Mouse (Mus musculus) stomach, postnatal 0 days (tissue): ENCODE results near the gene Samd14. TPM values are rescaled to one million over a fixed set of nuclear protein-coding genes. Genes with fewer than 3 reads are reported as not detected.

Experiments used
- ATAC-seq: fragments of 200-750 bp; cut with Nextera tagmentation; 2 replicates; pipeline ENCODE4 v1.8.0; 2017; ENCODE audit not compliant: low FRiP score, low TSS enrichment
- DNase-seq: peaks from one replicate; pipeline ENCODE4 v3.0.0-alpha.2; 2016; ENCODE audit warnings: low spot score
- H3K27ac ChIP-seq: fragments of 300-500 bp; sonication (generic); replicated peaks from 2 replicates; pipeline ENCODE4 v1.5.1; 2014; ENCODE audit warnings: mild to moderate bottlenecking, control low read depth
- H3K27me3 ChIP-seq: fragments of 300-500 bp; sonication (generic); 2 replicates; pipeline ENCODE4 v1.6.1; 2014; ENCODE audit warnings: low read length; ENCODE audit not compliant: control insufficient read depth, insufficient read depth
- H3K36me3 ChIP-seq: fragments of 300-500 bp; sonication (generic); 2 replicates; pipeline ENCODE4 v1.6.1; 2014; ENCODE audit warnings: low read length, mixed read lengths; ENCODE audit not compliant: control insufficient read depth, insufficient read depth
- H3K4me1 ChIP-seq: fragments of 300-500 bp; sonication (generic); replicated peaks from 2 replicates; pipeline ENCODE4 v1.6.1; 2014; ENCODE audit warnings: antibody characterized with exemption; ENCODE audit not compliant: control insufficient read depth, insufficient read depth
- H3K4me2 ChIP-seq: fragments of 300-500 bp; sonication (generic); replicated peaks from 2 replicates; pipeline ENCODE4 v1.6.1; 2014; ENCODE audit warnings: low read depth, mild to moderate bottlenecking, control low read depth, moderate library complexity
- H3K4me3 ChIP-seq: fragments of 300-500 bp; sonication (generic); 2 replicates; pipeline ENCODE4 v1.5.1; 2014; ENCODE audit warnings: low read depth, low read length, control low read depth
- H3K9ac ChIP-seq: fragments of 300-500 bp; sonication (generic); 2 replicates; pipeline ENCODE4 v1.6.1; 2014; ENCODE audit warnings: mild to moderate bottlenecking, low read length, control low read depth, mixed read lengths
- H3K9me3 ChIP-seq: fragments of 300-500 bp; sonication (generic); 2 replicates; pipeline ENCODE4 v1.6.1; 2016; ENCODE audit warnings: low read length; ENCODE audit not compliant: control insufficient read depth
- CTCF ChIP-seq: IDR thresholded peaks from 2 replicates; pipeline ENCODE4 v1.5.1; 2016; ENCODE audit warnings: antibody characterized with exemption, low read depth, mild to moderate bottlenecking, moderate library complexity
- EP300 ChIP-seq: optimal IDR thresholded peaks from 2 replicates; pipeline ENCODE3; 2016; ENCODE audit warnings: antibody characterized with exemption
- WGBS: fragments of 180-500 bp; shearing (Covaris S2); extraction: QIAGEN DNeasy Blood & Tissue Kit; methylation state at CpG from one replicate; pipeline ENCODE4 v1.1.7; 2014; 5-methylcytosine and 5-hydroxymethylcytosine counted together
- polyA plus RNA-seq: library from polyadenylated mRNA; unstranded; fragments of >200 nt; fragmentation: Nextera tagmentation; extraction: Ambion mirVana; gene quantifications from 2 replicates; pipeline ENCODE4 v1.2.1, GENCODE M21; 2015

The Samd14 gene
- polyA plus RNA-seq, 1 experiment from 2014 or later, result 6.7 TPM

- H3K27me3 ChIP-seq, result no peaks in the 10 kb centered on the region
- H3K9me3 ChIP-seq, result no peaks in the 10 kb centered on the region
- H3K9ac ChIP-seq, result no peak overlapping the region
- 0% methylated on average over 20 of the region's 20 CpGs for WGBS
- DNase-seq, result peak; percentile 96
- H3K36me3 ChIP-seq, result no peaks in the 10 kb centered on the region
- ATAC-seq, result peak; percentile 90
- H3K4me1 ChIP-seq, result no peaks in the 10 kb centered on the region
- no peak overlapping the region for H3K4me3 ChIP-seq
- H3K4me2 ChIP-seq, result peak overlapping the region; percentile 45
- no peak overlapping the region for H3K27ac ChIP-seq
- TF ChIP-seq CTCF (peak; percentile 100), EP300 (no peak)
These were observed 30.7 kb upstream of the Samd14 start for GRCm38 (mm10) chr11:94978947-94979346.

DNA sequence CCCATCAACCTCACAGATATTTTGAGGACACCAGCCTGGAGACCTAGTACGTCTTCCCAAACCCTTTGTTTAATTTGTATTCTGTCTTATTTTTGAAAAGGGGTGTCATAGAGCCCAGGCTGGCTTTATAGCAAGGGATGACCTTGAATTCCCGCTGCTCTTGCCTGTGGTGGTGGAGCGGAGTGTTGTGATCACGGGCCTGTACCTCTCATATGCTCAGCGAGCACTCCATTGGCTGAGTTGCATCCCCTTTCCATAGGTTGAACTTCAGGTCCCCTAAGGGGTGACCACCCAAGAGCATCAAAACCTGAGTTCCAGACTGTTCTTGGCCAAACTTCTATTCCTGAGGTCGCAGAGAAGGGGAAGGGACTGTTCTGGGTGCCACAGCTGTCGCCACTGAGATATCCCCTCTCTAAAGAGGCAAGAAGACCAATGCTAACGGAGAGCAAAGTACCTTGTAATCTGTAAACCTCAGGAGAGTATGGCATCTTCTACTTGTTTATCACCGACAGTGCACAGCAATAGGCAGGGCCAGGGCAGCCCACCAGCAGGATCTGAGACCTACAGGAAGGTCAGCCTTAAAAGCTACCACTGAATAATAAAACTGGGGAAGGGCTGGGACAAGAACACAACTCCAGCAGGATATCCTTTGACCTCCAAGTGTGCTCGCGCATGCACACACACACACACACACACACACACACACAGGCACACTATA is 30.1 kb upstream of the Samd14 start:
- DNase-seq, result no peak
- no peaks in the 10 kb centered on the region for H3K4me1 ChIP-seq
- no peak for TF ChIP-seq CTCF
- TF ChIP-seq EP300, result no peak
- no peak overlapping the region for H3K9ac ChIP-seq
- H3K4me3 ChIP-seq, result no peak overlapping the region
- H3K9me3 ChIP-seq, result no peaks in the 10 kb centered on the region
- ATAC-seq, result no peak; the same call in 1 of the 2 replicates
- 79% methylated on average over 11 of the region's 11 CpGs for WGBS
- H3K27ac ChIP-seq, result no peak overlapping the region
- no peaks in the 10 kb centered on the region for H3K36me3 ChIP-seq
- no peak overlapping the region for H3K4me2 ChIP-seq
- no peaks in the 10 kb centered on the region for H3K27me3 ChIP-seq

DNA sequence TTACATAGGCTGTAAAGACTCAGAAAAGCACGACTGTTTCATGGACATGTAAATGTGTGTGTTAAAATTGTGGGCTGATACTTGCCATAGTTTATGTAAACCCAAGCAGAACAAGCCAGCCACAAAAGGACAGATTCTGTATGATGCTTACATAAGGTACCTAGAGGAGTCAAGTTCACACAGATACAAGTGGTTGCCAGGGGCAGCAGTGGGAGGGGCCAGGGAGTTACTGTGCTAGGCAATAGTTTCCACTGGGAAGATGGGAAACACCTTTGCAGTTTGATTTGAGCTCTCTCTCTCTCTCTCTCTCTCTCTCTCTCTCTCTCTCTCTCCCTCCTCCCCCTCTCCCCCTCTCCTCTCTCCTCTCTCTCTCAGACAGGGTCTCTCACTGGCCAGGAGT is 24.5 kb upstream of the Samd14 start:
- no peaks in the 10 kb centered on the region for H3K27me3 ChIP-seq
- H3K4me3 ChIP-seq, result no peak overlapping the region
- ATAC-seq (no peak), DNase-seq (no peak)
- WGBS, result 31% methylated on average over 1 of the region's 1 CpGs
- H3K36me3 ChIP-seq, result no peaks in the 10 kb centered on the region
- no peak overlapping the region for H3K9ac ChIP-seq
- H3K4me2 ChIP-seq, result no peak overlapping the region
- H3K4me1 ChIP-seq, result peaks cover 5% of the 10 kb centered on the region; the same call in 1 of the 2 replicates
- H3K9me3 ChIP-seq, result no peaks in the 10 kb centered on the region
- TF ChIP-seq EP300, result no peak
- no peak for TF ChIP-seq CTCF
- no peak overlapping the region for H3K27ac ChIP-seq

DNA sequence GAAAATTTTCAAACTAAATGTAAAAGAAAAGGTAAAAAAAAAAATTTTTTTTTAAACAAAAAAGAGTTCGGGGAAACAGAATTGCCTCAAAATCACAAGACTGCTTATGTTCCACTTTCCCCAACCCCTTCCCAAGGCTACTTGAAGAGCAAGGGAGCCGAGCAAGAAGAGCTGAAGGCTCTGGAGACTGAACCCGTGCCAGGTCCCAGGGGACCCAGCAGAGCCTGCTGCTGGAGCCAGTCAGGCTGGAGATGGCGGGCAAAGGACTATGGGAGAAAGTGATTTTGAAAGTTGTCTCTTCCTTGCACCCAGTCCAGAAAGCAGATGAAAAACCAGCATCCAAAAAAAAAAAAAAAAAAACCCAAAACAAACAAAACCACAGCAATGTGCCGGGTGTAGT is 23.9 kb upstream of the Samd14 start:
- H3K4me1 ChIP-seq, result peaks cover 5% of the 10 kb centered on the region; the same call in 1 of the 2 replicates
- TF ChIP-seq EP300, result no peak
- TF ChIP-seq CTCF, result no peak
- WGBS, result 68% methylated on average over 5 of the region's 5 CpGs
- no peaks in the 10 kb centered on the region for H3K36me3 ChIP-seq
- ATAC-seq (no peak), DNase-seq (no peak)
- H3K9ac ChIP-seq, result no peak overlapping the region
- no peak overlapping the region for H3K4me3 ChIP-seq
- H3K4me2 ChIP-seq, result no peak overlapping the region
- H3K27ac ChIP-seq, result no peak overlapping the region
- no peaks in the 10 kb centered on the region for H3K9me3 ChIP-seq
- H3K27me3 ChIP-seq, result no peaks in the 10 kb centered on the region

- no peaks in the 10 kb centered on the region for H3K9me3 ChIP-seq
- H3K9ac ChIP-seq, result no peak overlapping the region
- TF ChIP-seq EP300 (no peak), CTCF (no peak)
- H3K36me3 ChIP-seq, result no peaks in the 10 kb centered on the region
- peaks cover 5% of the 10 kb centered on the region; the same call in 1 of the 2 replicates for H3K4me1 ChIP-seq
- H3K27me3 ChIP-seq, result no peaks in the 10 kb centered on the region
- ATAC-seq (no peak), DNase-seq (no peak)
- WGBS, result 66% methylated on average over 2 of the region's 2 CpGs
- no peak overlapping the region for H3K27ac ChIP-seq
- H3K4me3 ChIP-seq, result no peak overlapping the region
- H3K4me2 ChIP-seq, result no peak overlapping the region
These were observed 23.2 kb upstream of the Samd14 start for GRCm38 (mm10) chr11:94986435-94986834.

DNA sequence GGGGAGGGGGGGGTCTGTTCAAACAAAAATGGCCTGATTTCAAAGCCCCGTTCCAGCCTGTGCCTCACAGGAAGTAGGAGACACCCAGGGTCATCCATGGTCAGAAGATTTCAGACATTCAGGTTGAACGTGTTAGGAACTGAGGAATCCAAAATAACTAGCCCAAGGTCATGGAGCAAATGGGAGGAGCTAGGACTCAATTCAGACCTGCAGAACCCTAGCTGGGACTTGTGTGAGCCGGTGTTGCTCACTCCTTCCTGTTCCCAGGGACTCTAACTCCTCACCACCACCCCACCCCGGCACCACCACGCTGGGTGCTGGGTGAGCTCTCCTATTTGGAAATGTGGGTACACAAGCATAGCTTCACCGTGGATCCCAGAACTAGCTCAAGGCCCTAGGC is 22.3 kb upstream of the Samd14 start:
- Histone ChIP-seq H3K36me3 (no peaks in the 10 kb centered on the region), H3K27ac (0 out of 2 replicates have a peak overlapping the region, but pooled peaks have one; percentile 35), H3K4me3 (no peak overlapping the region), H3K9ac (no peak overlapping the region), H3K4me1 (peaks cover 5% of the 10 kb centered on the region; the same call in 1 of the 2 replicates), H3K27me3 (no peaks in the 10 kb centered on the region), H3K4me2 (no peak overlapping the region), H3K9me3 (no peaks in the 10 kb centered on the region)
- DNase-seq, result no peak
- no peak for TF ChIP-seq EP300
- TF ChIP-seq CTCF, result no peak
- 42% methylated on average over 6 of the region's 6 CpGs for WGBS
- no peak for ATAC-seq
